Mouse (Mus musculus) intestine, embryonic 14.5 days (tissue): ENCODE data around the gene Spag16. TPM values are rescaled to one million over a fixed set of nuclear protein-coding genes. Genes with fewer than 3 reads are reported as not detected.
"Not testable (repeated sequence)": the region's sequence is repeated elsewhere in the genome, so short reads cannot be mapped to it uniquely, and the experiment has no call there.

Source experiments
- ATAC-seq: fragments of 200-750 bp; cut with Nextera tagmentation; replicated peaks from 2 replicates; pipeline ENCODE4 v1.8.0; 2017; ENCODE audit warnings: low read depth, moderate number of reproducible peaks, moderate TSS enrichment, moderate library complexity; ENCODE audit not compliant: low FRiP score, low TSS enrichment
- DNase-seq: peaks from one replicate; pipeline ENCODE4 v3.0.0-alpha.2; 2018; ENCODE audit warnings: low spot score
- H3K27ac ChIP-seq: fragments of 300-500 bp; sonication (generic); 2 replicates; pipeline ENCODE4 v1.5.1; 2014; ENCODE audit warnings: low read depth, mild to moderate bottlenecking, control low read depth
- H3K27me3 ChIP-seq: fragments of 300-500 bp; sonication (generic); replicated peaks from 2 replicates; pipeline ENCODE4 v1.6.1; 2014; ENCODE audit warnings: low read length, control low read depth; ENCODE audit not compliant: control insufficient read depth, insufficient read depth
- H3K36me3 ChIP-seq: fragments of 300-500 bp; sonication (generic); 2 replicates; pipeline ENCODE4 v1.6.1; 2014; ENCODE audit warnings: low read length, control low read depth; ENCODE audit not compliant: control insufficient read depth, insufficient read depth
- H3K4me1 ChIP-seq: fragments of 300-500 bp; sonication (generic); replicated peaks from 2 replicates; pipeline ENCODE4 v1.6.1; 2014; ENCODE audit warnings: low read length, control low read depth, mixed read lengths; ENCODE audit not compliant: control insufficient read depth, insufficient read depth
- H3K4me2 ChIP-seq: fragments of 300-500 bp; sonication (generic); 2 replicates; pipeline ENCODE4 v1.6.1; 2014; ENCODE audit warnings: low read length
- H3K4me3 ChIP-seq: fragments of 300-500 bp; sonication (generic); 2 replicates; pipeline ENCODE4 v1.5.1; 2014; ENCODE audit warnings: low read depth, low read length, control low read depth, mixed read lengths
- H3K9ac ChIP-seq: fragments of 300-500 bp; sonication (generic); 2 replicates; pipeline ENCODE4 v1.6.1; 2014; ENCODE audit warnings: mild to moderate bottlenecking, low read length
- H3K9me3 ChIP-seq: fragments of 300-500 bp; sonication (generic); 2 replicates; pipeline ENCODE4 v1.6.1; 2016; ENCODE audit warnings: low read length, control low read depth; ENCODE audit not compliant: control insufficient read depth
- WGBS: fragments of 180-500 bp; shearing (Covaris S2); extraction: QIAGEN DNeasy Blood & Tissue Kit; methylation state at CpG from one replicate; pipeline ENCODE4 v1.1.7; 2014; 5-methylcytosine and 5-hydroxymethylcytosine counted together
- polyA plus RNA-seq: library from polyadenylated mRNA; unstranded; fragments of >200 nt; fragmentation: Nextera tagmentation; extraction: Ambion mirVana; gene quantifications from 2 replicates; pipeline ENCODE4 v1.2.1, GENCODE M21; 2014

Spag16 gene
- polyA plus RNA-seq = 0.24 and 0.28 TPM in 2 replicates

DNA sequence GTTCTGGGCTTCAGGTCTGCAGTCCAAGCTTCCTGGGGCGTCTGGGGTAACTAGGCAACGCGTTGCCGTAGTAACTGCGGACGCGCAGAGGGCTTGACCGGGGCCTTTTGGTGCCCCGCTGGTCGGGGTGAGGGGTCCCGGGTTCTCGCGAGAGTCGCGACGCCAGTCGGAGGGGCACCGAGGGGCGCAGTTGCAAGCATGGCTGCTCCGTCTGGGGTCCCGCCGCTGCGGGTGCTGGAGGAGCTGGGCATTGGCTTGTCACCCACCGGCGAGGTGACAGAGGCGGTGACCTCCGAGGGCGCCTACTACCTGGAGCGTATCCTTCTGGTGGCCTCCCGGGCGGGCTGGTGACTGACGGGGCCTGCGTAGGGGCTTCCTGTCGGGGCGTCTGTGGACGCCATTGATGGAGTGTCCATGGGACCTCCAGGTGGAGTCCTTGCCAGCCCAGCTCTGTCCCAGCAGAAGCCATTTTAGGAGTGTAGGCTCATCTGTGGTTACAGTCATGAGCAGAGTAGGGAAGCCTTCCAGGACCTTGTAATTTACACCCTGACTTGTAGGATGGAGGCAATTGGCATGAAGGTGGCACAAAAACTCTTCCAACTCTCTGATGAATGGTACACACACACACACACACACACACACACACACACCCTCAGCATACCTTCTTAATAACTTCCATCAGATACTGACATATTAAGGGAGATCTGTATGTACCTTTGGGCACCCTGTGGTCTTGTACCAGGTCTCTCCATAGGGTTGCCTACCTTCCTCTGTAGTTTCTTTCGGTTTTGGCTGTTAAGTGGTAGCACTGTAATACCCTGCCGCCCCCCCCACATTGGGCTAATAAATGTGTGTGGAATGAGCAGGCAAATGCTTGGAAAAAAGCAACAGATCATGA lies at the start of gene Spag16:
TSS of gene Spag16 (plus strand) at position 165 of the 898 bp plus-strand sequence.
- Histone ChIP-seq H3K9me3 (no peaks in the 10 kb centered on the region), H3K4me1 (0 out of 2 replicates have a peak, but pooled peaks cover 2% of the 10 kb centered on the region), H3K27me3 (no peaks in the 10 kb centered on the region), H3K9ac (no peak within 1 kb of the TSS), H3K36me3 (no peaks in the 10 kb centered on the region), H3K4me2 (peak within 1 kb of the TSS; percentile 71), H3K27ac (no peak within 1 kb of the TSS), H3K4me3 (peak within 1 kb of the TSS; percentile 40)
- DNase-seq (peak; percentile 60), ATAC-seq (peak; percentile 72)
- 6% methylated on average over 38 of the region's 38 CpGs for WGBS

DNA sequence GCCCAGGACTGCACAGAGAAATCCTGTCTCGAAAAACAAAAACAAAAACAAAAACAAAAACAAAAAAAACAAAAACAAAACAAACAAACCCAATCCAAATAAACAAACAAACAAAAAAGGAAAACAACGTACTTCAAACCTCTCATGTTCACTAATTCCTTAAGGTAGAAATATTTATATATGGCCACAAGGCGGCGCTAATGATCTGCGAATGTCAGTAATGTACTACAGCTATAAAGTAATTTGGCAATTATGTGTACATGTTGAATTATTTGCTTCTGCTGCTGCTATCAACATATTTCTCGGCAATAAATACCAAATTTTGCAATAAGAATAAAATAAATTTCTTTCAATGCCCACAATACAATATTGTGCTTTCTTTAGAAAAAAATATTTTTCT lies 41.6 kb upstream of the Spag16 start:
- no peak overlapping the region for H3K27ac ChIP-seq
- no peaks in the 10 kb centered on the region for H3K27me3 ChIP-seq
- DNase-seq (no peak), ATAC-seq (no peak)
- H3K4me3 ChIP-seq = no peak overlapping the region
- 9% methylated on average over 6 of the region's 6 CpGs for WGBS
- peaks cover 5% of the 10 kb centered on the region; the same call in 1 of the 2 replicates for H3K4me1 ChIP-seq
- H3K36me3 ChIP-seq = no peaks in the 10 kb centered on the region
- no peaks in the 10 kb centered on the region for H3K9me3 ChIP-seq
- no peak overlapping the region for H3K9ac ChIP-seq
- H3K4me2 ChIP-seq = no peak overlapping the region

DNA sequence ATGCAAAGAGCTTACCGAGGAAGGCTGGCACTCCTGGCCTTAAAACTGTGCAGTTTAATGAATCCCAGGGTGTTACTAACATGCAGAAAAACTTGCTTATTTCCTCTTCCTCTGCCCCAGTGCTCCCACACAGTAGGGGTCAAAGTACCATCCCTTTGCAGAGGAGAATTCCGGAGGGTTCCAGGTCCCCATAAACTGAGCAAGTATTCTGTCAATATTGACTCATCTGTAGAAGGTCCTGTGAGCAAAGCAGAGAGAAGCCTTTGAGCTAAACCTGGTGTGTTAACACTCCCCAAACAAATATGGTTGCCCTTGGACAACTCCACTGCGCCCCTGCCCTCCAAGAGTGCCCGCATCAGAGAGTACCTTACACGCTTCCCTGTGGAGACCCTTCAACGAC lies 40.1 kb upstream of the Spag16 start:
- H3K4me2 ChIP-seq = no peak overlapping the region
- WGBS = 27% methylated on average over 6 of the region's 6 CpGs

DNA sequence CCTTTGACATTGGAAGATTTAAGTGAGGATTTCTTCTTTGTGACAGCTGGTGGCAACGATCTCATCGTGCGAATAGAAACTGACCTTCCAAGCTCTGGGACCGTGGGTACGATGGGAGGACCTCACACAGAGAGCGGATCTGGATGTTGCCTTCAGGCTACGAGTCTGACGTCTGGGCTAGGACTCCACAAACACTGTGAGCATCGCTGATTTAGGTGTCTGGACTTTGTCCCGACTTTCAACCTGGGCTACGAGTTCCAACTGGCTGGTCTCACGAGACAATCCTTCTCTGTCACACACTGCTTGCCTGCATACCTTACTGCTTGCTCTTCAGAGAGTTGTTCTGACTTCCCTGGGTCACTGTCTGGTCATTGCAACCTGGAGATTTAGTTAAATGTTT lies 39.4 kb upstream of the Spag16 start:
- H3K9me3 ChIP-seq = no peaks in the 10 kb centered on the region
- WGBS = 27% methylated on average over 12 of the region's 12 CpGs
- H3K4me2 ChIP-seq = no peak overlapping the region
- H3K36me3 ChIP-seq = no peaks in the 10 kb centered on the region
- peaks cover 5% of the 10 kb centered on the region for H3K4me1 ChIP-seq
- ATAC-seq (peak; percentile 54; the same call in 1 of the 2 replicates), DNase-seq (peak; percentile 53)
- H3K27ac ChIP-seq = 0 out of 2 replicates have a peak overlapping the region, but pooled peaks have one; percentile 44
- no peak overlapping the region for H3K4me3 ChIP-seq
- H3K27me3 ChIP-seq = no peaks in the 10 kb centered on the region
- H3K9ac ChIP-seq = no peak overlapping the region

More for the DNA sequence above, 40.1 kb upstream of the Spag16 start:
- no peak overlapping the region for H3K4me3 ChIP-seq
- ATAC-seq (peak; percentile 82), DNase-seq (no peak)
- H3K27me3 ChIP-seq = no peaks in the 10 kb centered on the region
- H3K27ac ChIP-seq = 0 out of 2 replicates have a peak overlapping the region, but pooled peaks have one; percentile 44
- H3K36me3 ChIP-seq = no peaks in the 10 kb centered on the region
- H3K9ac ChIP-seq = no peak overlapping the region
- peaks cover 5% of the 10 kb centered on the region for H3K4me1 ChIP-seq
- no peaks in the 10 kb centered on the region for H3K9me3 ChIP-seq

DNA sequence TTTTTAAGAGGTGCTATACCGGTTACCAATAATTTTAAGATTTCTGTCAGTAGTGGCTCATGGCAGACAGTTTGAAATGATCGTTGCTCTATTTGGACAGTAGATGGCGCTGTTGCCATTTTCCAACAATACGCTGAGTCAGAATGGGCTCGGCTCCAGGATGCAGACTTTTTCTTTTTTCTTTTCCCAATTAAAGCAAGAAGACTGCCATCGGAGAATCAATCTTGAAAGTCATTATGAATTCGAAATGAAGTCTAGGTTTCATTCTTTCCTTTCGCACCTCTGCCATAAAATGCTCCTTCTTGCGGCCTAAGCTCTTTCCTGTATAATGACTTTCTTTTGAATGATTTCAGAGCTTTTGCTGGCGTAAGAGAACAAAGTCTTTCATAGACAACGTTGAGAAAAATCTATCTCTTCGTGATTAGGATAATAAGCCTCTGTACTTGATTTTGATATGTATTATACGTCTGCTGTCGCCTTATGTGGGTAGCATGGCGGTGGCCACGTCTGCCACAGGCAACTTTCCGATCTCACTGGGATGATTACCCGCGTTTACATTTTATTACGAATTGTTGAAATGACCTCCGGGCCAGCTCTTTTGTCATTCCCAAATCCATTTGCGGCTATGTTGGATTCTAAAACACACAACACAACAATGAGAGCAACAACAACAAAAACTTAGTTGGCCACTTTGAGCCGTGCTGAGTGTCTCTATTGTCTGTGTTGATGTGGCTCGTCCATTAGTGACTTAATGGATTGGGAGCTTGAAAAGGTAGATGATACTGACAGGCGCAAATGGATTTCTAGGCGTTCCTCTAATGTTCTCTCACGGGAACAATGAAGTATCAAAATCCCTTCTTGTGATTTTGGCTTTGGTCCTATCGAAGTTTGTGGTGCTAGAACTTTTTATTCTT lies 36.2 kb upstream of the Spag16 start:
- no peaks in the 10 kb centered on the region for H3K9me3 ChIP-seq
- peak overlapping the region; percentile 11; the same call in 1 of the 2 replicates for H3K4me3 ChIP-seq
- ATAC-seq (no peak), DNase-seq (peak; percentile 81)
- peak overlapping the region; percentile 25; the same call in 1 of the 2 replicates for H3K9ac ChIP-seq
- H3K36me3 ChIP-seq = no peaks in the 10 kb centered on the region
- H3K4me1 ChIP-seq = peaks cover 5% of the 10 kb centered on the region
- H3K27me3 ChIP-seq = no peaks in the 10 kb centered on the region
- H3K27ac ChIP-seq = no peak overlapping the region
- H3K4me2 ChIP-seq = peak overlapping the region; percentile 45
- WGBS = 41% methylated on average over 28 of the region's 28 CpGs

DNA sequence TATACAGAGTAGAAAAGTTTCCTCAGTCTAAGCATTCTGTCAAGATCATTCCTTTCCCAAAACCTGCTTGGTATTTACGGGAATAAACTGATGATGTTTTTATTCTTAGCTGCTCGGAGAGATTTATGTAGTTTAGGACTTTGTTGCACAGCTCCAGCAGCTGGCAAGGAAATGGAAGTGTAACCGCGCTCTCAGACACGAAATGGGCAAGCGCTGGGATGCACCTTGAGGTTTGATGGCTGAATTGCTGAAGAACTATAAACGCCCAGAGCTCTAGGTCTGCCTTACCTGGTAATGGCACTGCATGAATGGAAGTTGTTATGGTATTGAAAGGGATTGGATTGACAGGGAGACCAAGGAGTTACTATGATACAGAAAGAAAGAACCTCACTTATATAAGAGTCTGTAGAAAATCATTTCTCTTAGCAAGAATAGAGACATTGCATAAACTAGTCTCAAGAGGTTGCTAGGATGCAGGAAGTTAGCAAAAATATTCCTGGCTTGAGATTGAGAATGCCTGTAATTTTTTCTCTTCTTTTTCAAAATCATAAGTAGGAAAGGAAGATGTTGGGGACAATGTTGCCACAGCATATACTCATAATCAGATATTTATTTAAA lies 27.7 kb upstream of the Spag16 start:
- Histone ChIP-seq H3K4me3 (no peak overlapping the region), H3K9ac (no peak overlapping the region), H3K9me3 (no peaks in the 10 kb centered on the region), H3K27ac (no peak overlapping the region), H3K27me3 (no peaks in the 10 kb centered on the region), H3K36me3 (no peaks in the 10 kb centered on the region), H3K4me1 (no peaks in the 10 kb centered on the region), H3K4me2 (no peak overlapping the region)
- DNase-seq = no peak
- WGBS = 78% methylated on average over 7 of the region's 7 CpGs
- no peak for ATAC-seq

DNA sequence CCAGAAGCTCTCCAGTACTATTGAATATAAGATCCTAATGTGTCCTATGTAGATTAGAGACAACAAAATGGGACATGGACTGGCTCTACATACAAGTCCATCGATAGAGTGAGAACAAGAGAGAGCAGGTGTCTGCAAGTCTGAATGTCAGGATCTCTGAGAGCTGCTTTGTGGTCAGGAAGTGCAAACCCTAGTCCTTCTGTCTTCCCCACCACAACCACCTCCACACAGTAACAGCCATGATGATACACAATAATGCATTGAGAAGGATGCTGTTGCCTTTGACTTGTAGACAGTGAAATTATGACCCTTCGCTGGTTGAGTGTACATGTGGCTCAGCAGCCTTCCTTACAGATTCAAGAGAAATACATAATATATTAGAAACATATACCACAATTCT lies 16.6 kb upstream of the Spag16 start:
- H3K9ac ChIP-seq = no peak overlapping the region
- no peak for DNase-seq
- no peaks in the 10 kb centered on the region for H3K9me3 ChIP-seq
- no peak overlapping the region for H3K27ac ChIP-seq
- H3K4me1 ChIP-seq = no peaks in the 10 kb centered on the region
- H3K36me3 ChIP-seq = no peaks in the 10 kb centered on the region
- WGBS = 89% methylated on average over 2 of the region's 2 CpGs
- no peak overlapping the region for H3K4me3 ChIP-seq
- H3K4me2 ChIP-seq = no peak overlapping the region
- no peaks in the 10 kb centered on the region for H3K27me3 ChIP-seq
- no peak for ATAC-seq

DNA sequence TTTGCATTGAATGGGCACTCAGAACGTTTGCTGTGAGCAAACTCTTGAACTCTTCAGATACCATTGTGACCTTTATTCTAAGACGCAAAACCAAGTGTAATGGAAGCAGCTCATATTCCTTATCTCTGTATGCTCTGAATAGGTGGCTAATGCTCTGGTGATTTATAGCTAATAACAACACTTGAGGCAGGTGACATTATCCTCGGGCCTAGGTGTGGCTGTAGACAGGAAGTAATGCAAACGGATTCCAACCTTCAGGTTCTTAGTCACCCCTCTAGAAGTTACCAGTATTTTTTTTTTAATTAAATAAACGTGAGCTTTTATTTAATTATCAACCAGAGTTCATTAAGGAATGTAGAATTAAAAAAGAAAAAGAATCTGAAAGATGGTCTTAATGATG lies 1.1 kb upstream of the Spag16 start:
- H3K36me3 ChIP-seq, H3K4me3 ChIP-seq, H3K27ac ChIP-seq, H3K4me2 ChIP-seq, DNase-seq, H3K4me1 ChIP-seq, ATAC-seq, H3K9ac ChIP-seq, H3K27me3 ChIP-seq, H3K9me3 ChIP-seq: not testable (repeated sequence)
- WGBS = 61% methylated on average over 5 of the region's 5 CpGs
